Mouse (Mus musculus): ENCODE data around the gene Psmg1.

Psmg1 gene

DNA sequence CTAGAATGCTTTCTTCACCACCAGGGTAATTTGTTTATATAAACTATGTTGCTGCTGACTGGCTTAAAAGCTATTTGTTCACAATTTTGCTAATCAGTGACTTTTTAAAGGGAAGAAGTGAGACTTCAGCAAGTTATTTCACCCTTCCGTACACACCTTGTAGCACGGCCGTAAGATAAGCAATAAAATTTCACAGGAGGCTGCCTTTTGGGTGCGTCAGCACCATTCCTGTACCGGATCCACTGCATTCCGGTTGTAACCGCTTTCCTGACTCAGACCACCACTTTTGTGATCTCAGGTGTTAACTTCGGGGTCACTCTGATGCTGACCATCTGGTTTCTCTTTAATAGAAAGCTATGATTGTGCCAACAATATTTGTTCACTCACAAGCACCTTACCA, 32.7 kb downstream of the Psmg1 start:
- DNase-seq (ENCODE audit: low read depth, low spot score): no peak

DNA sequence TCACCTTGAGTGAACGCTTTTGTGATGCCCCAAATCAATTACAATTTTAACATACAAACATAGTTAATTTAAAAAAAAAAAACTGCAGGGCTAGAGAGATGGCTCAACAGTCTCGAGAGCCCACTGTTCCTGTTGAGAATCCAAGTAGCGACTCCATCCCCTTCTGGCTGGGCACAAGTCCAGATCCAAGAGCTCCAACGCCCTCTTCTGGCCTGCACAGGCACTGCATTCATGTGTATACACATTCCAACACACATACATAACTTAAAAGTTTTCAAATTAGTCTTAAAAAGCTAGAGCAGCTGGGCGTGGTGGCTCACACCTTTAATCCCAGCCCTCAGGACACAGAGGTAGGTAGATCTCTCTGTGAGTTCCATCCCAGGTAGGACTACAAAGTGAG, 34.1 kb downstream of the Psmg1 start:
- DNase-seq (ENCODE audit: low read depth, low spot score): no peak

DNA sequence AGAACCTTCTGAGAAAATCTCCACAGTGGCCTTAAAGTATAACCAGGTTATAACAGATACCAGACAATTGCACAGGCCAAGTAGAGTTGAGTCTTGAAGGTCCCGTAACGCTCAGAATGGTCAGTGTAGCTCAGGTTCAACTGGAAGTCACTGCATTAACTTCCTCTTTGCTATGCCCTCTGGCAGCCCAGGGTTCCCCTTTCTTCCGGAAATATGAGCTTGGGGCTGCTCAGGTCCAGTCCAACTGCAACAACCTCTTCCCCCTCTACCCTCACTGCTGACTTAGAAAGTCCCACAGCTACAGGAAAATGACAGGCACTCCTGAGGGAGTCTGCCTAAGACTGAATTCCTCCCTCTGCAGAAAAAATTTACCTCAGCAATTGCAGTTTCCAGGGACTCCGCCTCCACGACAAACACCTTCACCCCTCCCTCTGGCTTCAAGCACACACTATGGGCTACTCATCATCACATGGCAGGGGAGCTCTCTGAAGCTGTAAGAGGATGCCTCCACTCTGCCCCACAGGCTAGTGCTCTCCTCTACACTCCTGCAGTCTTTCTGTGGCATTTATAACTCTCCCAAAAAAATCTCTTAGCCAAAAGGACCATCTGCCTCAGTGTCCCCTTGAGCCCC, 34.9 kb downstream of the Psmg1 start:
- no peak for DNase-seq (ENCODE audit: low read depth, low spot score)

DNA sequence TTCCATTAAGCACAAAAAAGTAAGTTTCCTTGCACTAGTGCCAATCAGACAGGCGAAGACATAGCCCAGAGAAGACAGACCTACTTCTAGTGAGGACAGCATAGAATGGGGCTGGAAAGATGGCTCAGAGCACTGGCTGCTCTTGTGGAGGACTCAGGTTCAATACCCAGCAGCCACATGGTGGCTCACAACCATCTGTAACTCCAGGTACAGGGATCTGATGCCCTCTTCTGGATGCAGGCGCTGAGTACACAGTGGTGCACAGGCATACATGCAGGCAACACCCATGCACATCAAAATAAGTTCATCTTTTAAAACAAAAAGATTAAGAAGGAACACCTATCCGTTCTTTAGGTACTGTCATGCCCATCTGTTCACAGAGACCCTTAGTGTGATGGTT, 36.4 kb downstream of the Psmg1 start:
- no peak for DNase-seq (ENCODE audit: low read depth, low spot score)

DNA sequence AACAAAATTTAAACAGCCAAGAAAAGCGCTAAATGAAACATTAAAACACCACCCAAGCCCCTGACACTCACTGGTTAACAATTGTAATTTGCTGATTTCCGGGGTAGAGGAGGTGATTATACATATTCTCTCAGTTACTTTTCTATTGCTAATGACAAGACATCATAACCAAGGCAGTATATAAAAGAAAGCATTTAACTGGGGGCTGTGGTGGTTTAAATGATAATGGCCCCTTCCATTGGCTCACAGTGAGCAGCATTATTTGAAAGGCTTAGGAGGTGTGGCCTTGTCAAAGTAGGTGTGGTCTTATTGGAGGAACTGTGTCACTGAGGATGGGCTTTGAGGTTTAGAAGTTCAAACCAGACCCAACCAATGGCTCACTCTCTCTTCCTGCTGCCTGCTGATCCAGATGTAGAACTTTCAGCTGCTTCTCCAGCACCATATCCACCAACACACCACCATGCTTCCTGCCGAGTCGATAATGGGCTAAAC, 37.6 kb downstream of the Psmg1 start:
- no peak for DNase-seq (ENCODE audit: low read depth, low spot score)

DNA sequence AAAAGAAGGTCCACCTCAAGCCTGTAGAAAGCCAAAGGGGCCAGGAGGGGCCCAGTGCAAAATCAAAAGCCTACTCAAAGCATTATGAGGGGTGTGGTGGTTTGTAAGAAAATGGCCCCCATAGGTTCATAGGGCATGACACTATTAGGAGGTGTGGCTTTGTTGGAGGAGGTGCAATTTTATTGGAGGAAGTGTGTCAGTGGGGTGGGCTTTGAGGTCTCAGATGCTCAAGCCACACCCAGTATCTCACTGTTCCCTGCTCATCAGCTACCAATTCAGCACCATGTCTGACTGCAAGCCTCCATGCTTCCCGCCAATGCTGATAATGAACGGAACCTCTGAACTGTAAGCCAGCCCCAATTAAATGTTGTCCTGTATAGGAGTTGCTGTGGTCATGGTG, 39.3 kb downstream of the Psmg1 start:
- DNase-seq (ENCODE audit: low read depth, low spot score): no peak

DNA sequence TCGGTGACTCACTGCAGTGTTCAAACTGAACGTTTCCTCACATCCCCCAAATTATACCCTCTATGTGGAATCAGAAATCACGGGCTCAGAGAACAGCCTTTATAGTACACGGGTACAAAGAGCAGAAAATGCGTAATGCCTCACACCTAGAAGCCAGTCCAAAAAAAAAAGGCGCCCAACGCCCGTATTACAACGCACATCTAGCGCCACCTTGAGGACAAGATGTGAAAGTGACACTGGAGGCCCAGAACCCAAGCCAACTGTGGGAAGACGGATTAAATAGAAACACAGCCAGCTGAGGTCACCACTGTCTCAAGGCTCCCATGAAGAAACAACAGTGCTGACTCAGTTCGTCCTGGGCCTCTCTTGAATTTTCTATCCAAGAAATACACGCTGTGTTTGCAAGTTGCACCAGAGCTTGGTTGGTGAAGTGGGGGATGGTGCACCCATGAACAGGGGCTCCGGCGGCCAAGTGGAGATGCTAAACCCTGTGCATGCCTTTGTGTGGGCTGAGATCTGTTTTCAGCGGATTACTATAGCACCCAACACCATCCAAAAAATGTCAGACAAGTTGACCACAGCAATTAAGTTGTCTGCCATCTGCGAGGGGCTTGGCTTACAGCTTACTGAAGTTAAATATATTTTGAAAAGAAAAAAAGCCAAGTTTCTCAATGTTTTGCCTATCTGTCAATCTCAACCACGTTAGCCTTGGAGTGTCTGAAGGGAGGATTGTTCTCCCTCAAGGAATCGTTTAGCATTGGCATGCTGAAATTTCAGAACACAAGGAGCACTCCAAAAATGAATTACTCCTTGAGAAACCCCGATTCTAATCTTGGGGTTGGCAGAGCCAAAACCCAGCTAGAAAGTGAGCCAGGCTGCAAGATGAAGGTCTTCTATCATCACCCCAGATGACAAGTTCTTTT, 45.1 kb downstream of the Psmg1 start:
- DNase-seq (ENCODE audit: low read depth, low spot score): peak; percentile 97

DNA sequence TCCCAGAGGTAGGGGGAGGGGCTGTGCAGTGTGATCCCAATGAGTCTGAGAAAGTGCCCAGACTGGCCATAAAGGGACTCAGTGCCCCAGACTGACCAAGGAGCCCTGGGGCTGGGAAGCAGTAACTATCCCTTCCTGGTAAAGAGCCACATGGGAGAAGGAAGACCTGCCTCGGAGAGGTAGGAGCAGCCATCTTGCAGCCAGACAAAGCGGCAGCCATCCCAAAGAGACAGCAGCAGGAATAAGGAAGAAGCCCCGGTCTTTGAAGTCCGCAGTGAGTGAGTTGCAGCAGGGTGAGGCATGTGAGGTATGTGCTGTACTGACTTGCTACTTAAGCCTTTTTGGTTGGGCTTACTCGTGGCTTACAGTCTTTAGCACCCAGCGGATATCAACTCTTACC, 47.6 kb downstream of the Psmg1 start:
- DNase-seq (ENCODE audit: low read depth, low spot score): no peak

DNA sequence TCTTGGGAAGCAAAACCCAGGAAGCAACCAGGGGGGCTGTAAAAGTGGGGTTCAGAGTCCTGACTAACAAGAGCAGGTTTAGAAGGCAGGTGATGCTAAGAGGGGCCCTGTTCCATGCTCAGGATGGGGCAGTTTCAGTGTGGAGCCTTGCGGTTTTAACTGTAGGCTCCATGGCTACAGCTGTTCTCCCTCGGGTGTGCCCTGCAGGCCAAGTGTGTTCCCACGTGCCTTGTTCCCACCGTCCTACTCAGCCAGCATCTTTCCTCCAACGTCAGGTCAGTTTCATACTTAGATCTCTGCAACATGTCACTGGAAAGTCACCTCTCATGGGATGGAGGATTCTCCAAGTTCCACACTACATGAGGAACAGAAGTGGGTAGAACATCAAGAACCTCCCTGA, 49.2 kb downstream of the Psmg1 start:
- DNase-seq (ENCODE audit: low read depth, low spot score): no peak

DNA sequence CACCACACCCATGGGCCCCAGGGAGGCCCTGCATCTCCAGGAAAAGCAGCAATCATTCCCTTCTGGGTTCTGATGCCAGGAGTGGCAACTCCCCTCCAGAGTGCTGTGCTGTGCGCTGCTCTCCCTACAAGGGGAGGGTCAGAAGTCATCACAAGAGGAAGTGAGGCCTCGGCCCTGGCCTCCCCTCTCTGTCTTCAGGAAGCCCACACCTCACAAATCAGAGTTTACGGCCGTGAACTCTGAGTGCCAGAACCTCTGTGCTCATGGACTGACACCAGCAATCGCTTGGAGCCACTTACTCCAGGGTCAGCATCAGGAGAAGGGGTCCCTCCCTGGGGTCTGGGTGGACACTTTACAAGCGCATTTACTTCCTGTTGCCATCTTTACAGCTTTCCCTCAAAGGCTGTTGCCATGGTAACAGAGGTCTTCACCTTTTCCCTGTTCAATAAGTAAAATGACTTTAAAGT, 55.2 kb downstream of the Psmg1 start:
- DNase-seq (ENCODE audit: low read depth, low spot score): no peak

DNA sequence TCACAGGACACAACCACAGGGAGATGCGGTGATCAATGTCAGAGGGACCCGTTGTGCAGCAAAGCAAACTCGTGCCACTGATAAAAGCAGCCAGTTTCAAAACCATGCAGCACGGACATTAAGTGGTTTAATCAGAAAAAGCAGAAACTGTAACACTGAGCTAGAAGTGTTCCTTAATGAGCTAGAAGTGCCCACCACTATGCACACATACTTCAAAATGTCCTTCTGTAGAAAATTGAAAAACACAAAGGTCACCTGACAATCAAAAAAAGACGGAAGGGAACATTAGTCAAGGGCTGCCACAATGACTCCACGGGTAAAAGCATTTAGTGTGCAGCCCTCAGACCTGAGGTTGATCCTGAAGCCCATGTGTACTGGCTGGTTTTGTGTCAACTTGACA, 57.9 kb downstream of the Psmg1 start:
- DNase-seq (ENCODE audit: low read depth, low spot score): no peak

DNA sequence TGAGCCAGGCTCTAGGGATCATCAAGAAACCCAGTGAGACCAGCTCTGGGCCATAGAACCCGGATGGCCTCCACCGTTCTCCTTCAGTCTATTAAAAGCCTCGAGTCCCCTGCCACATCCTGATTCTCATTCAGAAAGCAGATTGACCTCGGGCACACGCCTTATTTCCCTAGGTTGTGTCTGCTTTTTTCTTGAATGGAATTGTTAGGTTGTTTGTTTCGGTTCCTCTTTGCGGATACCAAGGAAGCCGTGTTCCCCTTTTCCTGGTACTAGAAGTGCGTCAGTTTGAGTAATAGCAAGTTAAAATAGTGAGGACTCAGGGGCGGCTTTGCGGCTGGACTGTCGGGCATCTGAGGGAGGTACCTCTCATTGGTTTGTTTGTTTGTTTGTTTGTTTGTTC, 59.3 kb downstream of the Psmg1 start:
- DNase-seq (ENCODE audit: low read depth, low spot score): no peak
